Mouse (Mus musculus): ENCODE results near the gene Klf14.

GRCm38 (mm10) chr6:30921826-30922225, 37.1 kb downstream of the Klf14 start:
- no peak for TF ChIP-seq CTCF (IDR thresholded peaks at IDR 0.05; ENCODE audit: borderline replicate concordance, extremely low read depth, insufficient read depth, insufficient read length)
- no peak for TF ChIP-seq POLR2A (IDR thresholded peaks at IDR 0.05; ENCODE audit: borderline replicate concordance, extremely low read depth, insufficient read depth, insufficient read length, poor library complexity, severe bottlenecking)
